Mouse (Mus musculus) B cell, adult 2 months (primary cell): Measurements from ENCODE around the gene Tank.
A peak's percentile ranks its signal among the peaks of the same experiment; 100 is the strongest.

Source experiments
- DNase-seq, 2 experiments: peaks; one replicate each; pipeline ENCODE4 v3.0.0; 2022

Tank gene

GRCm38 (mm10) chr2:61656421-61657411, 78.3 kb downstream of the Tank start:
- DNase-seq, result peak; percentile 50 to 52

- DNase-seq, result no peak
These were observed 80.9 kb downstream of the Tank start for GRCm38 (mm10) chr2:61659254-61659653.

GRCm38 (mm10) chr2:61662833-61663232, 84.4 kb downstream of the Tank start:
- DNase-seq, result no peak

- DNase-seq, result no peak
These were observed 85.3 kb downstream of the Tank start for GRCm38 (mm10) chr2:61663573-61664241.

DNA sequence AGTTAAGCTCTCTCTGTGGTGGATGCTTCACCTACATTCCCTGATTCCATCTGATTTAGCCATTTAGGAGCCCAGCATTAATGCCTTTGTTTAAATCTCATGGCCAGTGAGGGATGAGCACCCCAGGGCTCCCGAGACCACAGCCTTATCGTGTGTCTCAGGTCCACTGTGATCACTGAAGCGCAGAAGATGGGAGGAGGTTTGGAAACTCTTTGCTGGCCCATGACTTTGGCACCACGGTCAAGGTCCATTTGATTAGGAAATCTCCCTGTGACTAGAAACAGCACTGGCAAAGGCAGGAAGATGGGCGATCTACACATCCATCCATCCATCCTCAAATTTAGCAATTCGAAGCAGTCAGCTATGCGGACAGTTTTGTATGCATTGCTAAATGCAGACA, 89.0 kb downstream of the Tank start:
- DNase-seq, result no peak

DNA sequence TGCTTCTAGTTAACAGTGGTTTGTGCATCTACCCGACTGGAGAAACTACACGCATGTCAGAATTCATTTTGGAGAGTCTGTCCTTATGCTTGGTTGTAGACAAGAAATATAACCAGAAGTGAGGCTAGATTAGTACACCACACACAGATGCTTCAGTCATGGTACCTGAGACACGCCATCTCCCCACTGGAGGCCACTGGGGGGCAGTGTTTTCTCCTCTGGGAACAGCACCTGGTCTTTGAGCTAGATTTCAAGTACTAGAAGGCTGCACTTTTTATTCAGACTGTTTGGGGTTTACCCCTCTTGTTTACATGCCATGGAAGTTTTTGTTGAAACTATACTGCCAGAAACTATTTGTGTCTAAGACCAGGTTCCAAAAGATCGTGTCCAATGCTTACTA, 89.9 kb downstream of the Tank start:
- peak; percentile 80 to 81 for DNase-seq

DNA sequence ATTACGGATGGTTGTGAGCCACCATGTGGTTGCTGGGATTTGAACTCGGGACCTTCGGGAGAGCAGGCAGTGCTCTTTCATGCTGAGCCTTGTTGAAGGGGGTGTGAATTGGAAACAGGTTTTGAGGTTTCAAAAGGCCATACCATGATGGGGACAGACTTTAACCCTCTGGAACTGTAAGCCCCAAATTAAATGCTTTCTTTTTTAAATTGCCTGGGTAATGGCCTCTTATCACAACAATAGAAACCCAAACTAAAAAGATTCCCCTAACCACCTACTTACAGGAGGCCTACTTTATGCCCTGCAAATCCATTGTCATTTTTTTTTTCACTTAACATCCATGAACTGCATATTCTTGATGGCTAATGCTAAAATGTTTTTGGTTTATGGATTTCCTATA, 96.2 kb downstream of the Tank start:
- no peak for DNase-seq

DNA sequence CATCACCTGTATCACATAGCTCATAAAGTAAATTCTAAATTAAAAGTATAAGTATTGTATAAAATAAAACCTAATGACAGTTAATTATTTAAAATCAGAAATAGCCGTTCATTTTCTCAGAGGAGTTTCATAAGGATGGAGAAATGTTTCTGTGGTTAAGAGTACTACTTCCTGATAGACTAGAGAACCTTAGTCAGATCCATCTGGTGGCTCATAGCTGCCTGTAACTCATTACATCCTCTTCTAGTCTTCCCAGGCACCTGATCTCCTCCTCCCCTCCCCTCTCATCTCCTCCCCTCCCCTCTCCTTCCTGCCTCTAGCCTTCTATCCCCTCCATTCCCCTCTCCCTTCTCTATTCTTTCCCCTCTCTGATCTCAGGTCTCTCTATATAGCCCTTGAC, 103.2 kb downstream of the Tank start:
- no peak for DNase-seq

DNA sequence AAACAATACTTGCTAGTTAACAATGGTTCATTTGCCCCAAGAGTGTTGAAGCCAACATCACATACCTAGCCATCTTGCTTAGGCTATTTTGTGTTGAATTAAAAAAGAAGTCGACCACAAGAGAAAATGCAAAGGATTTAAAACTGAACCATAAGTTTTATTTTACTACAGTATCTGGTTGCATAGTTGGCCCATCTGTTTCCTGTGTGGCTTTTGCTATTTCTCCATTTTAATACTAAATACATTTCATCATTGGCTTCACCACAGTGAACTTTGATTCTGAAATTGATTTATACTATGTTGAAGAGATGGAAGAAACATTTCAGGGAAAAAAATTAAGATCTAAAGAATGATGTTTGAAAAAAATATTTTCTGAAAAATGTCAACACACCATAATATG, 108.1 kb downstream of the Tank start:
- no peak for DNase-seq

DNA sequence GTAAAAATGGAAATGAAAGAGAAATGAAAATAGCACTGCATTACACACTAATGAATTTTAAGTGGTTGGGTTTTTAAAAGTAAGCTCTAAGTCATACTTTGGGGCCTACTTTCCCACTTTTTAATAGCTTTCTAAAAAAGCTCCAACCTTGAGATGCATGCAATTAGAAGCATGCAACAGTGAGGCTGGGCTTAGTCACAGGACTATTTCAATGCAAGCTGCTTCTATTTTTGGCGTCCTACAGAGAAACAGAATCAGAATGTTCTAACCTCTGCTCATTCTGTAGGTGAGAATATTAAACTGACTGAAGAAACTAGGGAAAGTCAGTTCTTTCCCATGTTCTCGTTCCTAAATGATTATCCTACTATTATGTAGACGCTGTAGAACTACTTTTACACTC, 110.7 kb downstream of the Tank start:
- no peak for DNase-seq
